Mouse (Mus musculus) lung, embryonic 15.5 days (tissue): ENCODE measurements at regions not wholly inside any gene's neighbourhood (a gene's known extent, or its start where the extent isn't known, plus 50 kb on each side); places are given as distances from the start of the nearest gene placed in this dataset.

ENCODE experiments used
- ATAC-seq: fragments of 200-750 bp; cut with Nextera tagmentation; 2 replicates; pipeline ENCODE4 v1.8.0; 2017; ENCODE audit warnings: moderate number of reproducible peaks, borderline replicate concordance; ENCODE audit not compliant: low FRiP score, low TSS enrichment; ENCODE audit errors: extremely low read depth
- H3K27ac ChIP-seq: fragments of 300-500 bp; sonication (generic); 2 replicates; pipeline ENCODE4 v1.5.1; 2015; ENCODE audit warnings: moderate library complexity, mild to moderate bottlenecking, inconsistent platforms
- H3K27me3 ChIP-seq: fragments of 300-500 bp; sonication (generic); 2 replicates; pipeline ENCODE4 v1.6.1; 2015; ENCODE audit warnings: inconsistent platforms
- H3K36me3 ChIP-seq: fragments of 300-500 bp; sonication (generic); 2 replicates; pipeline ENCODE4 v1.6.1; 2015; ENCODE audit warnings: inconsistent platforms
- H3K4me1 ChIP-seq: fragments of 300-500 bp; sonication (generic); 2 replicates; pipeline ENCODE4 v1.6.1; 2015; ENCODE audit warnings: inconsistent platforms
- H3K4me2 ChIP-seq: fragments of 300-500 bp; sonication (generic); 2 replicates; pipeline ENCODE4 v1.6.1; 2015; ENCODE audit warnings: inconsistent platforms, mild to moderate bottlenecking, moderate library complexity
- H3K4me3 ChIP-seq: fragments of 300-500 bp; sonication (generic); 2 replicates; pipeline ENCODE4 v1.5.1; 2015; ENCODE audit warnings: mild to moderate bottlenecking, inconsistent platforms
- H3K9ac ChIP-seq: fragments of 300-500 bp; sonication (generic); 2 replicates; pipeline ENCODE4 v1.6.1; 2015; ENCODE audit warnings: inconsistent platforms
- H3K9me3 ChIP-seq: fragments of 300-500 bp; sonication (generic); 2 replicates; pipeline ENCODE4 v1.6.1; 2016; ENCODE audit warnings: inconsistent platforms
- WGBS: fragments of 180-500 bp; shearing (Covaris S2); methylation state at CpG from one replicate; pipeline ENCODE4 v1.1.7; 2015; 5-methylcytosine and 5-hydroxymethylcytosine counted together

DNA sequence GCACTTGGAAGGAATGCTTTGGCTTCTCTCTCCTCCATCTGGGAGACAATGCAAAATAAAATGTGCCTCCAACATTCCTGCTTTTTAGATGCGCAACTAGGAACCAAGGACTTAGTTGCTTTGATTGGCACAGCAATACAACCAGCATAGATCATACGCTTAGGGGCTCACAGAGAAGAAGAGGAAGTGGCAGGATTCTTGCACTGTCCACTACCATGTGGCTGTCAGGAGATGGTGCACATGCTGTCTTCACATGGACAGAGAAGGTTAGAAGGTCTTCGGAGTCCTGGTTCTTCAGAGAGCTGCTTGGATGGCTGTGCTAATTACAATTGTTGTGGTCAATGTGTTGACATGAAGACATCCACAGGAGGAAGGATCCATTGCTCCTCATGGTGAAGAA is 88.3 kb upstream of the Samsn1 start:
- no peak overlapping the region for H3K9ac ChIP-seq
- no peaks in the 10 kb centered on the region for H3K9me3 ChIP-seq
- 89% methylated on average over 3 of the region's 3 CpGs for WGBS
- H3K4me2 ChIP-seq: no peak overlapping the region
- H3K27me3 ChIP-seq: no peaks in the 10 kb centered on the region
- H3K36me3 ChIP-seq: no peaks in the 10 kb centered on the region
- no peaks in the 10 kb centered on the region; the same call in 1 of the 2 replicates for H3K4me1 ChIP-seq
- ATAC-seq: no peak
- no peak overlapping the region for H3K4me3 ChIP-seq
- no peak overlapping the region for H3K27ac ChIP-seq

DNA sequence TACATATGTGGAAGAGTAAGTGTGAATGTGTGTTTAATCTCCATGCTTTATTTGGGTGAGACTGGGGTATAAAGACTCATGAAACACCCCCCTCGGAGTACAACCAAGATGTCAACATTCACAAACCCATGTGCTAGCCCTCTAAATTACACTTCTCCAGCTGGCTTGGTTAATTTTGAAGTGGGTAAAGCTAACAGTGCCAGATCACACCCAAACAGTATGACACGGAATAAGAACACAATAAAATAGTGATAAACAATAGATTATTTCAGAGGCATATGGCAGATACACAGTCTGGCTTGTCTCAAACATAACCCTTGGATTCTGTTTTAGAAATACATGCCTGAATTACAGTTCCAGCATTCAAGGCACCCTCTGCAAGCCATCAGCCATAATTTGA is 86.4 kb upstream of the Samsn1 start:
- WGBS: 49% methylated on average over 2 of the region's 2 CpGs
- Histone ChIP-seq H3K4me3 (no peak overlapping the region), H3K4me2 (no peak overlapping the region), H3K27me3 (no peaks in the 10 kb centered on the region), H3K9ac (no peak overlapping the region), H3K36me3 (no peaks in the 10 kb centered on the region), H3K27ac (no peak overlapping the region), H3K9me3 (no peaks in the 10 kb centered on the region), H3K4me1 (no peaks in the 10 kb centered on the region; the same call in 1 of the 2 replicates)
- ATAC-seq: no peak

DNA sequence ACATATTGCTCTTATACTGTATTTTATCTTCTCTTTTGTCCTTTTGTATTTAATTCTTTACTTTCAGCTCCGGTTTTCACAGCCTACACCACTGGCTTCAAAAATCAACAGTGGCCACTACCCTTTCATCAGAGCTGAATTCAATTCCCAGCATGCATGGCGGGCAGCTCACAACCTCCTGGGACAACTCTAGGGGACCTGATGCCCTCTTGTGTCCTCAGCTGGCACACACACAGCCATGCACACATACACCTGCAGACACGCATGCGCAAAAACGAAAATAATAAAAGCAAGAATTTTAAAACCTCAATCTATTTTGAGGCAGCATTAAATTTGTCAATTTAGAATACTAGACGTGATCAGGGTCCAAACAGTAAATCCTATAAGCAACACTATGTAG is 82.6 kb upstream of the Samsn1 start:
- no peak for ATAC-seq
- Histone ChIP-seq H3K4me2 (no peak overlapping the region), H3K9me3 (no peaks in the 10 kb centered on the region), H3K9ac (no peak overlapping the region), H3K36me3 (no peaks in the 10 kb centered on the region), H3K27me3 (no peaks in the 10 kb centered on the region), H3K27ac (no peak overlapping the region), H3K4me1 (no peaks in the 10 kb centered on the region), H3K4me3 (no peak overlapping the region)
- 91% methylated on average over 6 of the region's 6 CpGs for WGBS

DNA sequence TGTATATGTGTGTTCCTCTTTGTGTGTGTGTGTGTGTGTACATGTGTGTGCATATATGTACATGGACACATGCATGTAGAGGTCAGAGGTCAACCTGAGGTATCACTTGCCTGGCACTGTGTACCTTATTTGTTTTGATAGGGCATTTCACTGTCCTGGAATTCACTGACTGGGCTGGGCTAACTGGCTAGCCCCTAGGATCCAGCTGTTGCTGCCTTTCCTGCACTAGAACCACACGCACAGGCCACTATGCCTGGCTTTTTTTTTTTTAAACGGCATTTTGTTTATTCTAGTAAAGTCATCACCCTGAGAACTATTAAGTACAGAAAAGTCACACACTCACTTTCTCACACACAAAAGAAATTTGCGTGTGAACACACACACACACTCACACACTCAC is 79.7 kb upstream of the Samsn1 start:
- no peaks in the 10 kb centered on the region for H3K36me3 ChIP-seq
- 51% methylated on average over 3 of the region's 3 CpGs for WGBS
- no peaks in the 10 kb centered on the region for H3K4me1 ChIP-seq
- no peak overlapping the region for H3K4me3 ChIP-seq
- no peaks in the 10 kb centered on the region for H3K27me3 ChIP-seq
- no peak for ATAC-seq
- H3K9me3 ChIP-seq: no peaks in the 10 kb centered on the region
- no peak overlapping the region for H3K27ac ChIP-seq
- no peak overlapping the region for H3K9ac ChIP-seq
- no peak overlapping the region for H3K4me2 ChIP-seq

DNA sequence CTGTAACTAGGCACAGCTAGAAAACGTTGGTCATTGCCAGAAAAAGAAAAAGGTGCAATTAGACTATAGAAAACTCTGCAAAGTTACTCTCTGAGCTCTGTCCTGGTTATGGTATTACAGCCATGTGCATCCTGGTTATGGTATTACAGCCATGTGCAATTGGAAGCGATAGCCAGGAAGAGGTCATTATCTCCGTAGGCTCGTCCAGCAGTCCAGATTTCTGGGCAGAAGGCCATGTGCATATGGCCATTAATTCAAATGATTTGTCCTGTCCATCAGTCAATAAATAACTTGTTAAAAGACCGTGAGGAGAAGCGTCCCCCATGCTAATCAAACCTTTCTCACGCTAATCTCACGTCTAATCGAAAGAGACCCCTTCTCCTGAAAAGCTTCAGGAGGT is 75.7 kb upstream of the Samsn1 start:
- H3K4me1 ChIP-seq: no peaks in the 10 kb centered on the region
- WGBS: 50% methylated on average over 9 of the region's 9 CpGs
- ATAC-seq: no peak

DNA sequence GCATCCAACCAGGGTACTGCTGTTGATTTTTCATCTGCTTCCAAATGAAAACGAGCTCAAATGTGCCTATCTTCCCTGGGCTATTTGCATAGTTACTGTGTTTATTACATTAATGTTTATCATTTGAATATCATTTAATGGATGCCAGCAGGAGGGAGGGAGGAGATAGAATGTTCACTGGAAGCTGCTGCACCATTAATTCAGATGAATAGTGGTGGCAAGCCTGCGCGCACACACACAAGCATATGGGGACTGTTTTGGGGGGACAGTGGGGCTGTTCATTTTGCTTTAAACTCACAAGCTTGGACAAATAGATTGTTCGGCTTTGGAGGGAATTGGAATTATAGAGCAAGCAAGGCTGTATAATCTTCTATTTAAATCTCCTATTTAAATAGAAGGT is 74.3 kb upstream of the Samsn1 start:
- H3K36me3 ChIP-seq: no peaks in the 10 kb centered on the region
- ATAC-seq: no peak
- H3K27ac ChIP-seq: no peak overlapping the region
- no peaks in the 10 kb centered on the region for H3K27me3 ChIP-seq
- H3K4me2 ChIP-seq: no peak overlapping the region
- H3K4me1 ChIP-seq: no peaks in the 10 kb centered on the region
- H3K4me3 ChIP-seq: no peak overlapping the region
- no peaks in the 10 kb centered on the region for H3K9me3 ChIP-seq
- H3K9ac ChIP-seq: no peak overlapping the region
- WGBS: 76% methylated on average over 4 of the region's 4 CpGs

More for the DNA sequence above, 75.7 kb upstream of the Samsn1 start:
- no peaks in the 10 kb centered on the region for H3K36me3 ChIP-seq
- no peak overlapping the region for H3K4me2 ChIP-seq
- H3K27me3 ChIP-seq: no peaks in the 10 kb centered on the region
- H3K27ac ChIP-seq: no peak overlapping the region
- H3K9ac ChIP-seq: no peak overlapping the region
- no peaks in the 10 kb centered on the region for H3K9me3 ChIP-seq
- no peak overlapping the region for H3K4me3 ChIP-seq

DNA sequence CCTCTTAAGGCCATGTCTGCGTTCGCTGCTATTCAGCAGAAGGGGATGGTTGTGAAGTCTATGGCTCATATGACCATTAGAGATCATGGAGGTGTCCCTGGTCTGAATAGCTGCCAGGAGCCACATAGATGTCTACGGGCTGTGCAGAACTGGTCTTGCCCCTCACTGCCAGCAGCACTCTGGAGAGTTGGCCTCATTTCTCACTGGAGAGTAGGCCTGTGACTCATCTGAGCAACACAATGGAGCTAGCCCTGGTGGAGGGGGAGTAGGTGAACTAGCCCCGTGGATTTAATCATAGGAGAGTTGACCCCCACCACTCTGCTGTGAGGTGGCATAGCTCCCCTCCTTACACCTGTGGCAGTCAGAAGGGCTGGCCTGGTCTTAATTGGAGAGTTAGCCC is 63.3 kb upstream of the Samsn1 start:
- Histone ChIP-seq H3K9ac (no peak overlapping the region), H3K27ac (no peak overlapping the region), H3K4me1 (no peaks in the 10 kb centered on the region), H3K9me3 (no peaks in the 10 kb centered on the region), H3K4me2 (no peak overlapping the region), H3K36me3 (no peaks in the 10 kb centered on the region), H3K4me3 (no peak overlapping the region), H3K27me3 (no peaks in the 10 kb centered on the region)
- WGBS: 89% methylated on average over 4 of the region's 4 CpGs
- ATAC-seq: no peak; the same call in 1 of the 2 replicates

DNA sequence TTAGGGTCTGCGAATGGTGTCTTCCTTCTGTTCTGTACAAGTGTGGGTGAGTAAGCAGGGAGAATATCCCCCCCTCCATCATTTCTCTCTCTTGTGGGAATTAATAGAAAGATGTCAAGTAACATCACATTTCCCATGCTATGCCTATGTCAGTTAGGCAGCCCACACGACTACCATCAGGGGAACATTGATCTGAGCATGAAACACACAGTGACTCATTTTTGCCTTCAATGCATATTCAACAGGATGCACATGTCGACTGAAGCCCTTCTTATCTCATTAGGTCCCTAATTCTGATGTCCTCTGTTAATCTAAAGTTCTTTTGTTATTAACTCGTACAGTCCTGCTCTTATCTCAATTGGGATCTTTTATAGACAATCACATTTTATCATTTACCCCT is 60.4 kb upstream of the Samsn1 start:
- Histone ChIP-seq H3K4me3 (no peak overlapping the region), H3K4me2 (no peak overlapping the region), H3K9ac (no peak overlapping the region), H3K36me3 (no peaks in the 10 kb centered on the region), H3K9me3 (no peaks in the 10 kb centered on the region), H3K27me3 (no peaks in the 10 kb centered on the region), H3K4me1 (no peaks in the 10 kb centered on the region), H3K27ac (no peak overlapping the region)
- WGBS: 61% methylated on average over 4 of the region's 4 CpGs
- ATAC-seq: no peak

DNA sequence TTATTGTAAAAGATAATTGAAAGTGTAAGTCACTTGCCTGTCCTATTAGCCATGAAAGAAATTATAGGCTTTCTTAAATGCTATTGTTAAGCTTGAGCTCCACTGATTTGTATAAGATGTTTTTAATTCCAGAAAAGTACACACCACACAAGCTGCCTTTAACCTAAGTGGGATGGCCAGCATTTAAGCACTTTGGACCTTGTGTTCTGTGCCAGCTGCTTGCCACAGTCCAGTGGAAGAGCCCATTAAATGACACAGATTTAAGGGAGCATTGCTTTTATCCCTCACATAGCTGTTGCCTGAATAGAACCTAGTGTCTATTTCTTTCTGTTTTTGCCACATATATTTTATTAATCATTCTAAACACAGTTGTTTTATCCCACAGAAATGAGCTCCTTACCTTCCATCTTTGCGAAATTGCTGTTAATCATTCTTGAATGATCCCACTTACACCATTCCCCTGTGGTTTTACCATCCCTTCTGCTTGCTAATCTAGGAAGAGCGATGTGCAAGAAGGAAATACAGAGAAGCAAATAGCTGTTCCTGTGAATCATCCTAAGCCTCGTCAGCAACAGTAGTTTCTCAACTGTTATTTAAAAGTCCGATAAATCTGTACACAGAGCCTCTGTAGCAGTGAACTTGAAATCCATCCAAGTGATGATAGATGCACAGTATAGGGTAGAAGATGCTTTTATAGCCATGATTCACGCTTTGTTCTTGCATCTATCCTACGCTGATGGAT is 57.9 kb upstream of the Samsn1 start:
- Histone ChIP-seq H3K27me3 (no peaks in the 10 kb centered on the region), H3K4me2 (no peak overlapping the region), H3K36me3 (no peaks in the 10 kb centered on the region), H3K4me1 (no peaks in the 10 kb centered on the region), H3K9ac (no peak overlapping the region), H3K9me3 (no peaks in the 10 kb centered on the region), H3K27ac (no peak overlapping the region), H3K4me3 (no peak overlapping the region)
- 65% methylated on average over 6 of the region's 6 CpGs for WGBS
- no peak for ATAC-seq

DNA sequence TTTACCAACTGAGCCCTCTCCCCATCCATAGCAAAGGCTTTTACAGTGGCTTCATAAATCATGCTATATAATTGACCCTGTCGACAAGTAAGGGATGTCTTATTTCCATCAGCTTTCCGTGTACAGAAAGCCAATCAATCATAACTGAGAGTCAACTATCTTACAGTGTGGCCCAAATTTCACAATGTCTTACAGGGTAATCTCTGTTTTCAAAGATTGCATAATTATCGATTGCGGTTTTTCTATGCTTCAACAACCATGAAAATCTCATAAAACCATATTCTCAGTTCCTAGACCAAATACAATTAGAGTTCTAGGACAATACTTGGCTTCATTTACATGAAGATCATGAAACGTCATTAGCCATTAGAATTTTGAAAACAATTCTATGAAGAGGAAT is 56.1 kb upstream of the Samsn1 start:
- no peak overlapping the region for H3K9ac ChIP-seq
- 74% methylated on average over 5 of the region's 5 CpGs for WGBS
- no peak for ATAC-seq
- H3K4me3 ChIP-seq: no peak overlapping the region
- no peaks in the 10 kb centered on the region for H3K9me3 ChIP-seq
- H3K4me2 ChIP-seq: no peak overlapping the region
- H3K36me3 ChIP-seq: no peaks in the 10 kb centered on the region
- H3K4me1 ChIP-seq: no peaks in the 10 kb centered on the region
- H3K27ac ChIP-seq: no peak overlapping the region
- H3K27me3 ChIP-seq: no peaks in the 10 kb centered on the region

DNA sequence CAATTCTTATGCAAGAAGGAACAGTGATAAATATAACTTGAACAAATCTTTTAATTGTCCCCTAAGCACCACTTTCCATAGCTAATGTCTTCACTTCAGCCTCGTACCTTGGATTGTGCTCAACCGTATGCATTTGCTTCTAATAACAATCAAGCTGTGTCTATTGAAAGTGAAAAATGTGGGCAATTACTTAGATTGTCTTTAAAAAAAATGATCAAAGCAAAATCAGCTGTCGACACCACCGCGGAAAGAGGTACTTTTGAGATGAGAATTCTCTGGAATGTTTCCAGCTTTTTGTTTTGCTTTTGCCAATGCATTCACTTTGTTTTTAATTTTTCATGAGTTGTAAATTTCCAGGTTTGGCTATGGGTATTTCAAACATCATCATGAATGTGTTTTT is 54.1 kb upstream of the Samsn1 start:
- no peak for ATAC-seq
- no peaks in the 10 kb centered on the region for H3K4me1 ChIP-seq
- no peaks in the 10 kb centered on the region for H3K36me3 ChIP-seq
- WGBS: 63% methylated on average over 5 of the region's 5 CpGs
- no peak overlapping the region for H3K4me2 ChIP-seq
- H3K9me3 ChIP-seq: no peaks in the 10 kb centered on the region
- H3K27me3 ChIP-seq: no peaks in the 10 kb centered on the region
- H3K4me3 ChIP-seq: no peak overlapping the region
- H3K27ac ChIP-seq: no peak overlapping the region
- H3K9ac ChIP-seq: no peak overlapping the region
